Mouse (Mus musculus): ENCODE data around the gene Tiam1. TPM values are rescaled to one million over a fixed set of nuclear protein-coding genes. Genes with fewer than 3 reads are reported as not detected.
A peak's percentile ranks its signal among the peaks of the same experiment; 100 is the strongest.

Tiam1 gene
- total RNA-seq, 2 experiments from 2014 or later: 6.4 to 7.1 TPM

DNA sequence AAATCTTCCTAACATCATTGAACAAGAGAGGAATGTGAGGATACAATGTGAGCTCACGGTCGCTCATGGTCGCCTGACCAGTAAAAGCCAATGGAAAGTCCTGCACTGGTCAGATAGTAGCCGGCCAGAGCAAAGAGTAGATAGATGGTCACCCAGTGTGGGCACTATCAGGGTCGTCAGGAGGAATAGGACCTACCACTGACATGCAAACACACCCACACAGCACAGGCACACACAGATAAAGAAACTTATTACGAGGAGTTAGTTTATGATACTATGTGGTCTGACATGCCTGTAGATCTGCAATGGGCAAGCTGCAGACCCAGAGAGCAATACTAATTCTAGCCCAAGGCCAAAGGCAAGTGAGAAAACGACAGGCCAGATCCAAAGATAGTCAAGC, 92.5 kb downstream of the Tiam1 start:
- intact Hi-C loops (cut with DNase I): no loop called here
- no peak for TF ChIP-seq CTCF (IDR thresholded peaks at IDR 0.05)
- no peak for DNase-seq
- no peak overlapping the region for H3K4me3 ChIP-seq
- H3K27ac ChIP-seq: no peak overlapping the region

DNA sequence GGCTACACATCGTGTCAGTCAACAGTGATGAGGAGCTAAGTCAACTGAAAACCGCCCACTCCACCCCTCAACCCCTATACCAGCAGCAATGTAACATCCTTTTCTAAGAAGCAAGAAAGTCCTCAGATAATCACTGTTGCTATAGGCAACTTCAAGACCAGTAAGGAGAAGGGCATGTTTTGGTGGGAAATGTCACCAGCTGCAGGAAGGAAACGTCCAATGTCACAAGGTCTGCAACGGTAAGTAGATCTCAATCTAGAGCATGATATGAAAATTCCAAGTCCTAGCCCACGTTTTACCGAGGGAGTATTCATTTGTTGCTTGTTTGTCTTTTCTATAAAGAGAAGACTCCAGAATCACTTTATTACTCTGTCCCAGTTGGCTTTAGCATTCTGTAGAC, 95.7 kb downstream of the Tiam1 start:
- Histone ChIP-seq H3K27ac (no peak overlapping the region), H3K4me3 (no peak overlapping the region)
- intact Hi-C loops (cut with DNase I): no loop called here
- DNase-seq: no peak
- TF ChIP-seq CTCF (IDR thresholded peaks at IDR 0.05): no peak

DNA sequence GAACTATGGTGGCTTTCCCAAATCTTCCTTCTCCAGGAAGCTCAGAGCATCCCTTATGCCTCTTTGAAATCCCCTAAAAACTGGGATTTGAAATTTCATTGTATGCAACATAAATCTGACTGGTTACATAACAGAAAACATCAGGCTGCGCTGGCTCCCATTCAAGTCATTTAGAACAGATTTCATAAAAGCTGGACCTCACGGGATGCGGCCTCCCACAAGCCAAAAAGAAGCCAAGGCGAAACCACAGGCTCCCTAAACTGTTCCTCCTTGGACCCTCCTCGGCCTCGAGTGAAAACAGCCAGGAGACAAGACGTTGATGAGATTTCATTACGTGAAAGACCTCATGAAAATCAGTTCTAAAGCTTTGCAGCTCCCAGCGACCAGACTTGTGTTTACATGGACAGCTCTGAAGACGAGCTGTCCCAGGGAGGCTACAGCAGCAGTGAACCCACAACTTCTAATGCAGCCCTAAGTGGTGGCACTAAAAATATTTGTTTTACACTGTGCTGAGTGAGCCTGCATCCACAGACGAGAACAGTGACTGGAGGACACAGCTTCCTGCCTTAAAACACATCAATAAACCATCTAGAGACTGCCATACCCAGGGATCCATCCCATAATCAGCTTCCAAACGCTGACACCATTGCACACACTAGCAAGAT, 96.9 kb downstream of the Tiam1 start:
- TF ChIP-seq CTCF (IDR thresholded peaks at IDR 0.05): no peak
- peak; percentile 20 for DNase-seq
- intact Hi-C loops (cut with DNase I): no loop called here
- Histone ChIP-seq H3K27ac (no peak overlapping the region), H3K4me3 (no peak overlapping the region)

DNA sequence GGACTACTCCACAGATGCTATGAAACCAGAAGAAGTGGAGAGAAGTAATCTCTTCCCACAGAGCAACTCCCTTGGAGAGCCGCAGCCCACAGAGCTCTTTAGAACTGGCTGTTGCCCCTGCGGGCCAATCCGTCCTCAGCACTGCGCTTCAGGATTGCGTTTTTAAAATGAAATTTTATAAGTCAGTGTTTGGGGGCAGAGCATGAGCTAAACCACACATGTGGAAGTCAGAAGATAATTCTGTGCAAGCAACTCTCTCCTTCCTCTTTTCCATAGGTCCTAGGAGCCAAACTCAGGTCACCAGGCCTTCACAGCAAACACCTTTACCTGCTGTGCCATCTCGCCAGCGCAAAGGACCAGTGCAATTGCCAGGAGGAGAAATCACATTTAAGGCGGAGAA, 98.0 kb downstream of the Tiam1 start:
- TF ChIP-seq CTCF (IDR thresholded peaks at IDR 0.05): no peak
- DNase-seq: no peak
- no peak overlapping the region for H3K27ac ChIP-seq
- H3K4me3 ChIP-seq: no peak overlapping the region
- intact Hi-C loops (cut with DNase I): no loop called here

DNA sequence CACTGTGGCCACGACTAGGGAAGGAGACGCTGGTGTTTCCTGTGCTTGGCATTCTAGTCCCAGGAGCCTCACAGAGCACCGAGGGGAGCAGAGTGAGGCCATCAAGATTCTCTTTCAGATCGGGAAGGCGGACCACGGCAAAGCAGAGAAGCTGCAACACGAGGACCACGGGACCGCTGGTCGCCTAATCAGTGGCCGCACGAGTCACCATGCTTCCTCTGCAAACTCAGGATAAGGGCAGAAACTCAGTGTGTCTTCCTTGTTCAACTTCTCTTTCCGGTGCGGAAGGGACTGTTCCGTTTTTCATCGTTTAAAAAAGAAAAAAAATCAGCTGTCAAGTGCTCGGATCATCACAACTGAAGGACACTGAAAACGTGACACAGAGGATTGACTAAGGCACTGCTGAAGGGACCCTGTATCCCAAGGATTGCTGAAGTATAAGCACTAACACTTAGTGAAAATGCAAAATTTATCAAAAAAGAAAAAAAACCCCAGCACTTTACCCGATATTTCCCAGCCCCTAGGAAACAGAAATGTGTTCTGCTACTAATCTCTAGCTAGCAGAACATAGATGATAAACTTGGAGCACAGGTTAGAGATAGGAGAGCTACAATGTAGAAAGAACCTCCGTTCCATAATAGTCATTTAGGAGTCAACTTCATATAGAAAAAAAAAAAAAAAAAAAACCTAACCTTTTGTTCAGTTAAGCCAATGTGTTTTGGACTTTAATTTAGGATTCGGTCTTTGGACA, 99.4 kb downstream of the Tiam1 start:
- Histone ChIP-seq H3K27ac (no peak overlapping the region; the same call in 1 of the 2 replicates), H3K4me3 (no peak overlapping the region)
- intact Hi-C loops (cut with DNase I): no loop called here
- peak; percentile 26 for DNase-seq
- no peak for TF ChIP-seq CTCF (IDR thresholded peaks at IDR 0.05)

DNA sequence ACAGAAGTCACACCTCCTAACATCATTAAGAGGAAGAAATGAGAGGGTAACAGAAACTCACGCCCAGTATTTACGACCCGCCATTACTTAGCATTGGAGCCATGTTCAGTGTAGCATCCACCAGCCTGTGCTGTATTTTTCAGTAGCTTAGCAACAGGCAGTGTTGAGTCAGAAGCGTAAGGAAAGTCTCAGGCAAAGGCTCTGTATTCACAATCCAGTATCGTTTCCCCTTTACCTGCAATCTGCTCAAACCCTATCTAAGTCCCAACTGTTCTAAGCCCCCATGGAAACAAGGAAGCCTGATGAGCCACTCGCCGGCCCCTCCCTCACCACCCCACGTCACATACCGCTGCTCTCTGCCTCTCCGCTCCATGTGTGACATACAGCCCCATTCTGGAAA, 100.7 kb downstream of the Tiam1 start:
- no peak for TF ChIP-seq CTCF (IDR thresholded peaks at IDR 0.05)
- peak; percentile 24 for DNase-seq
- no peak overlapping the region for H3K27ac ChIP-seq
- intact Hi-C loops (cut with DNase I): no loop called here
- H3K4me3 ChIP-seq: no peak overlapping the region

DNA sequence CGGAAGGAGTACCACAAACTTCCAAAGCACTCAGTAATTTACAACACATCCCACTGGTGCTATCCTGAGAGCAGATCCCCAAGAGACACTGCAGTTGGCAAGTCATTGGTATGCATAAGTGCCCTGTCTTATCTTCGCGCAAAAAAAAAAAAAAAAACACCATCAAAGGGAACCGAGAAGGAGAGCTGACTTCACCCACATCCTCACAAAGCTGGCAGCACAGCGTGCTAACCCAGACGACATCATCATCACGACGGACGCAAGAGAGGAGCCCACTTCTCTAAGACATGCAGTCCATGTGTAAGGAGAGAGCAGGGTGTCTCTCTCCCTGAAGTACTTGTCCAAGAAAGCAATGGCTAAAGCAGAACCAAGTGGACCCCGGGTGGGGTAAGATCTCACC, 101.2 kb downstream of the Tiam1 start:
- H3K4me3 ChIP-seq: no peak overlapping the region
- DNase-seq: no peak
- H3K27ac ChIP-seq: no peak overlapping the region
- intact Hi-C loops (cut with DNase I): no loop called here
- no peak for TF ChIP-seq CTCF (IDR thresholded peaks at IDR 0.05)

DNA sequence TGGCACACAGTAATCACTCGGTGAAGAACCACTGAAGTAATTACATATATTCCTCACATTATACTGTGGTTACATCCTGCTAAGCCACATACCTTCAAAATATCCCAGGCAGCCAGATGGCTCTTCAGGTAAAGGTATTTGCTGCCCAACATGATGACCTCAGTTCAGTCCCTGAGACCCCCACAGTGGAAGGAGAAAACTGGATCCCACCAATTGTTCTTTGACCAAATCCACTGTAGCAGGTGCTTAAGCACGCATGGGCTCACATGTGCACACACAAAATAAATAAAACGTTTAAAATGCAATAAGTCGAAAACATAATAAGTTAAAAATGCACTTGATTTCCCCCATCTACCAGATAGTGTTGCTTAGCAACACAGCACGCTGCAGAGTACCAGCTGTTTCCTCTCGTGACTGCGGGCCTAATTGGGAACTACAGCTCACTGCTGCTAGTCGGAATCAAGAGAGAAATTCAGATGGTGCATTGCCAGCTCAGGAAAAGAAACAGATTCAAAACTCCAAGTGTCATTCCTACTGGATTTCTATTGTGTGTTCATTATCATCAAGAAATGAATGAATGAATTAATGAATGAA, 102.7 kb downstream of the Tiam1 start:
- H3K4me3 ChIP-seq: no peak overlapping the region
- H3K27ac ChIP-seq: no peak overlapping the region
- no peak for TF ChIP-seq CTCF (IDR thresholded peaks at IDR 0.05)
- DNase-seq: no peak
- intact Hi-C loops (cut with DNase I): no loop called here

DNA sequence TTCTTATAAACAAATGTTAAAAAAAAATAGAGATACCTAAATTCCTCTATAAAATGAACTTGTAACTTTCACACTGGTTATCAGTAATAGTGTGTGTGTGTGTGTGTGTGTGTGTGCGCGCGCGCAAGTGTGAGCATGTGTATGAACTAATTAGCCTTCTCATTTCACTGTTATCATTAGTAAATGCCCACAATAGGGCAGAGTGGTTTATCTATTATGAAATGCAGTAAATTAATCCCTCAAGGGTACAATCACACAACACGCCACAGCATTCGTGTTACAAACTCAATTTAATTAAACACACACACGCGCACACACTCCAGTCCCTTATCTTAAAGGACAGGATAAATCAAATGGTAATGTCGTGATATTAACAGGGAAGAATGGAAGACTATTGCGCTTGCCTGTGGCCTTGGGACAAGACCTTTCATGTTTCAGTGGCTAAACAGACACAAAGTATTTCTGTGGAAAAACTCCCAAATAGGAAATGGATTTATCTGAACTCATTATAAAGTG, 107.9 kb downstream of the Tiam1 start:
- TF ChIP-seq CTCF (IDR thresholded peaks at IDR 0.05): no peak
- no peak overlapping the region for H3K27ac ChIP-seq
- intact Hi-C loops (cut with DNase I): no loop called here
- DNase-seq: no peak
- H3K4me3 ChIP-seq: no peak overlapping the region

DNA sequence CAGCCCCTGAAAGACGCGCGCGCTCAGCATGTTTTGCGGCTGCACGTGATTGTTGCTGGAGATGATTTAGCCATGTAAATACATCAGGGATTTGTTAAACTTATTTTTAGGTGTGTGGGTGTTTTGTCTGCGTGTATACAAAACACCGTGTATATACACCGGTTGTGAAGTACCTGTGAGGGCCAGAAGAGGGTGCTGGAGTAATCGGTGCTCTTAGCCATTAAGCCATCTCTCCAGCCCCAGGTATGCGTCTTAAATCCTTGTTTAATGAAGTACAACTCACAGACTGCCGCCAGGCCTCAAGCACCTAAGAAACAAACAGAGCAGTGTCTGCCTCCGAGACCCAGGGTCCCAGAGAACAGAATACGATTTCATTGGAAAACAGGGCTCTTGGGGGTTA, 113.2 kb downstream of the Tiam1 start:
- DNase-seq: no peak
- Histone ChIP-seq H3K4me3 (no peak overlapping the region), H3K27ac (no peak overlapping the region)
- intact Hi-C loops (cut with DNase I): no loop called here
- no peak for TF ChIP-seq CTCF (IDR thresholded peaks at IDR 0.05)

DNA sequence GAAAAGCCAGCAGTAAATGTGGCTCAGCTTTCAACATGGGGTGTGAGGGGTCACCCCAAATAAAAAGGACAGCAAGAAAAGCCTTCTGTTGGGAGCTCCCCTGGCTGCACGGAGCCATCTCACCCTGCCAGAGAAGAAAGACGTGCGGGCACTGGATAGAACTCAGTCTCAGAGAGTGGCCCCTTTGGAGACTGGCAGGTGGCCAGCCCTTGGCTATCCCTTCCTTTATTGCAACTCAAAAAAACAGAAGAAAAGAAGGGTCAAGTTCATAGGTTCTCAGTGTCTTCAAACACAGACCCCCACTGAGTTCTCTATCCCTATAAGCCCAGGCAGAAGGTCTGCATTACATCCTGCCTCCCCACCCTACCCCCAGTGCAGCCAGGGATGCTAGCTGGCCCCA, 115.7 kb downstream of the Tiam1 start:
- no peak overlapping the region for H3K27ac ChIP-seq
- no peak for TF ChIP-seq CTCF (IDR thresholded peaks at IDR 0.05)
- intact Hi-C loops (cut with DNase I): no loop called here
- DNase-seq: no peak
- no peak overlapping the region for H3K4me3 ChIP-seq

DNA sequence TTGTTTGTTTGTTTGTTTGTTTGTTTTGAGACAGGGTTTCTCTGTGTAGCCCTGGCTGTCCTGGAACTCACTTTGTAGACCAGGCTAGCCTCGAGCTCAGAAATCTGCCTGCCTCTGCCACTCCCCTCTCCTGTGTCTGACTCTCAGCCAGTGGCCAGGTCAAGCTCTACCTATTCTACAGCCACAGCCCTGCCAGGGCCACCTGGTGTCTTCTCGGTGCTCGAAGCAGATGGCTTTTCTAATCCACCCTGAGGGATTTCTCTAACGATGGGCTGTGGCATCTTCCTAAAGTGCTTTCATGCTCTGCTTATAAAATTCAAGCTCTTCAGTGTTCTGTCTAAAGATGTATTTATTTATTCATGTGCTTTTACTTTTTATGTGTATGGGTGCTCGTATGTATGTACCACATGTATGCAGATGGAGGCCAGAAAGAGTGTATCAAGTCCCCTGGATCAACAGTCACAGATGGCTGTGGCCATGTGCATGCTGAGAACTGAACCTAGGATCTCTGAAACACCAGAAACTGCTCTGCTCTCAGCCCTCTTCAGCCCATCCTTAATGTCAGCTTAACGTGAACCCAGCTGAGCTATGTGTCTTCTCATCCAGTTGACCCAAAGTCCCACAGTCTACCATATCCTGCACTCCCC, 117.9 kb downstream of the Tiam1 start:
- Histone ChIP-seq H3K4me3 (no peak overlapping the region), H3K27ac (no peak overlapping the region)
- intact Hi-C loops (cut with DNase I): no loop called here
- DNase-seq: no peak
- TF ChIP-seq CTCF (IDR thresholded peaks at IDR 0.05): no peak

DNA sequence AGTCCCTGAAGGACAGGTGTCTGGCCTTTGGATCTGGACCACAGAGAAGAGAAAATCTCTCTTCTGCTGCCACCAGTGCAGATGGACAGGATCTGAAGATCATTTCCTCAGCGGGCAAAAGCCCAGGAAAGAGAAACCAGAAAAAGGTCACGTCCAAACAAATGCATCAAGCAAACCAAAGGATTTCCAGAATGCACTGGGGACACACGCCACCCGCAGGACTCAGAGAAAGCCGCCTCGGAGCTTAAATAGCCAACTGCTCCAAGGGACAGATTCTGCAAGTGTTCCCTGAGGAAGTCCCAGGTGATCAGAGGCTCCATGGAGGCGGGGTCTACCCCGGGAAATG, 119.9 kb downstream of the Tiam1 start:
- Histone ChIP-seq H3K27ac (no peak overlapping the region), H3K4me3 (no peak overlapping the region)
- no peak for DNase-seq
- TF ChIP-seq CTCF (IDR thresholded peaks at IDR 0.05): no peak
- intact Hi-C loops (cut with DNase I): no loop called here

All from gastrocnemius, adult 2 months (tissue).